Mouse (Mus musculus): ENCODE data around the gene Cap1. TPM values are rescaled to one million over a fixed set of nuclear protein-coding genes. Genes with fewer than 3 reads are reported as not detected.
A peak's percentile ranks its signal among the peaks of the same experiment; 100 is the strongest.

Gene Cap1
- polyA plus RNA-seq, 1 experiment from 2014 or later, result 79.3 TPM

DNA sequence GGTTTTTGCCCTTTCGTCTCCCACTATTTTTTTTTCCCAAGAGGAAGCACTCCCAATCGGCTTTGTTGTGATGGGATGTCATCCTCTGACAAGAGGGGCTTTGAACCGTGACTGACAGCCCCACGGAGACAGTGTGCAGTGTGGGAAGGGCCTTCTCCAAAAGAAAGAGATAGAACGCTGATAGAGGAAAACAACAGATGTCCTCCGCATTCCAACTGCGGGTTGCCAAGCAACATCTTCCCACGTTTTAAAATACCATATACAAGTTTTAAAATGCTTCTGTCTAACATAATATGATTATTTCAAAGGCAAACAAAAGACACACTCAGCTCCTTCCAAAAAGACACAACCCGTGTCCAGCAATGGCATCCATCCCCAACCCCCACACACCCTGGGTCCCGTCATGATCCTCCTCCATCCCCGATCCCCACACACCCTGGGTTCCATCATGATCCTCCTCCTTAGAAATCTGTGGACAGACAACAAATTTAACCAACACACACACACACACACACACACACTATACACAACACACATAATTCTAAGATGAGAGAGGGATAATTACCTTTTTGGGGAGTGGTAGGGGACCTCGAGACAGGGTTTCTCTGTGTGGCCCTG is 23.8 kb upstream of the Cap1 start:
- Histone ChIP-seq H3K4me1 (replicated peaks) (peaks cover 17% of the 10 kb centered on the region), H3K9me3 (0 out of 2 replicates have a peak, but pooled peaks cover 8% of the 10 kb centered on the region), H3K36me3 (no peaks in the 10 kb centered on the region), H3K4me3 (peak overlapping the region; percentile 18), H3K27me3 (ENCODE audit: insufficient read depth, poor library complexity, severe bottlenecking) (no peaks in the 10 kb centered on the region), H3K27ac (peak overlapping the region; percentile 84)
- DNase-seq (ENCODE audit: low spot score), result peak; percentile 70
- 20% methylated on average over 12 of the region's 12 CpGs for WGBS

DNA sequence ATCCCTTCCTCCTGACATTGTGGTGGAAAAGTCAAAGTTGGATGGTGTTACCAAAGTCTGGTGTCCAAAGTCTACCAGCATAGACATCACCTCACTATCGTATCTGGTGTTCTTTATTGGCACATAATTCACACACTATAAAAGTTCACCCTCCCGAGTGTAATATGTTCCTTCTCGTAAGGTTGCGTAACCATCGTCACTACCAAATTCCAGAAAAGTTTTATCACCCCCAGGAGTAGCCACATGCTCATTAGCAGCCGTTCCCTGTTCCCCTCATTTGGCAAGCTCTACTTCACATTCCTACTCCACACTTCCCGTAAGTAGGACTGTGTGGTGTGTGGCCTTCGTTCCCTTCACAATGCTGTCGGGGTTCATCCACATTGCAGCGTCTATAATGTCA is 19.5 kb upstream of the Cap1 start:
- Histone ChIP-seq H3K4me3 (no peak overlapping the region), H3K27me3 (ENCODE audit: insufficient read depth, poor library complexity, severe bottlenecking) (no peaks in the 10 kb centered on the region), H3K4me1 (replicated peaks) (peaks cover 17% of the 10 kb centered on the region), H3K27ac (no peak overlapping the region), H3K9me3 (0 out of 2 replicates have a peak, but pooled peaks cover 2% of the 10 kb centered on the region), H3K36me3 (no peaks in the 10 kb centered on the region)
- no peak for DNase-seq (ENCODE audit: low spot score)
- 93% methylated on average over 10 of the region's 10 CpGs for WGBS

DNA sequence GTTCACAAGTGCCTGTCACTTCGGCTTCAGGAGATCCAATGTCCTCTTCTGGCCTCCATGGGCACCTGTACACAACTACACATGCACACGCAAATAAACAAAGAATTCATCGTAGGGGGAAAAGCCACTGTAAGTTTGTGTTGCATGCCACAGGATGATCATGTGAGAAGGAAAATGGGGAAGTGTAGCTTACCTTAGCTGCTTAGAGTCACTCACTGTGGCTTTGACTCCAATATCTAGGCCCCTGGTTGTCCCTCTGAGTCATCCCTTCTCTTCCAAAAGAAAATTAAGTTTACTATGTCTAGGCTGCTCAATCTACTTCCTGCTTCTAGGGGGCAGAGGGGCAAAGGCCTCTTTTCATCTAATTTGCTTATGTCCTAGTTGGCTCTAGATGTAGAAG is 17.9 kb upstream of the Cap1 start:
- no peak overlapping the region for H3K27ac ChIP-seq
- WGBS, result 94% methylated on average over 3 of the region's 3 CpGs

DNA sequence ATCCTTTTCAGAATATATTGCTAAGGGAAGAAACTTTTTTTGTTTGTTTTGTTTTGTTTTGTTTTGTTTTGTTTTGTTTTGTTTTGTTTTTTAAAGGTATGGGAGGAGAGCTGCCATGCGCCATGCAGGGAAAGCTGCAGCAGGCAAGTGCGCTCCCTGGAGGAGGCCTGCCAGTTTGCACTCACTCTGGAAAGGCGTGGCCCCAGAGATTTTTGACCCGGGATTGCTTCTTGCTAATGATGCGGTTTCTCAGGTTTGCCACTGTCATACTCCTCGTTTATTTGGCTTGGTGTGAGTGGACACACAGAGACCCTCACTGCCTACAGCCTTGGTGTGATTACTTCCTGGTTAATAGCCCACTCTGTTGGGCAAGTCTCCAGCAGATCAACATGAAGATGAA is 16.3 kb upstream of the Cap1 start:
- Histone ChIP-seq H3K4me1 (replicated peaks) (no peaks in the 10 kb centered on the region), H3K36me3 (no peaks in the 10 kb centered on the region), H3K27me3 (ENCODE audit: insufficient read depth, poor library complexity, severe bottlenecking) (no peaks in the 10 kb centered on the region), H3K4me3 (no peak overlapping the region), H3K27ac (no peak overlapping the region), H3K9me3 (0 out of 2 replicates have a peak, but pooled peaks cover 2% of the 10 kb centered on the region)
- 32% methylated on average over 6 of the region's 6 CpGs for WGBS
- no peak for DNase-seq (ENCODE audit: low spot score)

More for the DNA sequence above, 17.9 kb upstream of the Cap1 start:
- H3K4me1 ChIP-seq (replicated peaks), result peaks cover 3% of the 10 kb centered on the region
- DNase-seq (ENCODE audit: low spot score), result no peak
- H3K9me3 ChIP-seq, result 0 out of 2 replicates have a peak, but pooled peaks cover 2% of the 10 kb centered on the region
- H3K36me3 ChIP-seq, result no peaks in the 10 kb centered on the region
- no peaks in the 10 kb centered on the region for H3K27me3 ChIP-seq (ENCODE audit: insufficient read depth, poor library complexity, severe bottlenecking)
- no peak overlapping the region for H3K4me3 ChIP-seq

DNA sequence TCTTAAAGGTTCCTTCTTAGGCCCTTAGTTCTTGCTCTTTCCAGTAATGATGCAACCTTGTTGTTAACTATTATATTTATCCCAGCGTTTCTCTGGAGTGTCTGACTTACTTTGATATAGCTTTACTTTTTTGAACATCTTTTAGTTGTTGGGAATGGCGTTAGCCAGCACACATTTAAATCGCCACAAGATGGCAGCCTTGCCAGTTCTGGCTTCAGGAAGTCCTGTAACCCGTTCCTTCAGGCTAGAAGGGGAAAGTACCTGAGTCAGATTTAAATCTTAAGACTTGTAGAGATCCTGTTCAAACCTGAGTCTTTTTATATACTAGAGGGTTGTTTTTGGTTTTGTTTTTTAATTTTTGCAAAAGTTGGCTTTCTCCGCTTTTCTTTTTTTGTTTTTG is 12.5 kb upstream of the Cap1 start:
- DNase-seq (ENCODE audit: low spot score), result peak; percentile 65
- 17% methylated on average over 5 of the region's 5 CpGs for WGBS

DNA sequence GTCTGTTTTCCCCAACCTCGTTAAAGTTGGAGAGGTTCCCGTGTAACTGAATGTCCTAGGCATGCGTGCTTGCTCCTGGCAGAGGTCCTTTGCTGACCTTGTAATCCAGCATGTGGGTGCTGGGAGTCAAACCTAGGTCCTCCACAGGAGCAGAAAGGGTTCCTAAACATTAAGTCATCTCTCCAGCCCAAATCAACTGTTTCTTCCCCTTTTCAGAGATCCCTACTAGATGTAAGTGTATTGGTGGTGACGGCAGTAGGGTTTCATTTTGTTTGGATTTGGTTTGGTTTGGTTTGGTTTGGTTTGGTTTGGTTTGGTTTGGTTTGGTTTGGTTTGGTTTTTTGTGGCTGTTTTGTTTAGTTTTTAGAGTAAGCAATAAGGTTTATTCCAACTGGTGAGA is 11.9 kb upstream of the Cap1 start:
- H3K36me3 ChIP-seq, result no peaks in the 10 kb centered on the region
- H3K27ac ChIP-seq, result no peak overlapping the region
- WGBS, result 87% methylated on average over 4 of the region's 4 CpGs
- DNase-seq (ENCODE audit: low spot score), result no peak
- H3K9me3 ChIP-seq, result no peaks in the 10 kb centered on the region
- H3K4me3 ChIP-seq, result no peak overlapping the region
- no peaks in the 10 kb centered on the region for H3K4me1 ChIP-seq (replicated peaks)
- H3K27me3 ChIP-seq (ENCODE audit: insufficient read depth, poor library complexity, severe bottlenecking), result no peaks in the 10 kb centered on the region

More for the DNA sequence above, 12.5 kb upstream of the Cap1 start:
- Histone ChIP-seq H3K4me1 (replicated peaks) (no peaks in the 10 kb centered on the region), H3K9me3 (no peaks in the 10 kb centered on the region), H3K27me3 (ENCODE audit: insufficient read depth, poor library complexity, severe bottlenecking) (no peaks in the 10 kb centered on the region), H3K27ac (no peak overlapping the region), H3K4me3 (no peak overlapping the region), H3K36me3 (no peaks in the 10 kb centered on the region)

DNA sequence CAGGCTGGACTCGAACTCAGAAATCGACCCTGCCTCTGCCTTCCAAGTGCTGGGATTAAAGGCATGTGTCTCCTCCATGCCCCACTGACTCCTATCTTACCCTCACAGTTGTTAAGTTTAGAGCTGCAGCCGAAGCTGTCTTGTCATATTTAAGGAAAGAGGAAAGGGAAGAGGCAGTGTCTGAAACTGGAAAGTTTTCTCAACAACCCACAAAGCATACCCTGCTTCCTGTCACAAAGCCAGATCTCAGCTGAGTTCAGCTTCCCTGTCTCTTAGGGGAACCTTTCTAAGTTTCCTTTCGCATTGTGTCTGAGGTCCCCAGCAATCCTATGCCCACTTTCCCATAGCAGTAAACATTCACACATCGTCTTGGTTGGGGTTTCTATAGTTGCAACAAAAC is 6.3 kb upstream of the Cap1 start:
- DNase-seq (ENCODE audit: low spot score), result no peak
- Histone ChIP-seq H3K4me3 (no peak overlapping the region), H3K36me3 (no peaks in the 10 kb centered on the region), H3K9me3 (no peaks in the 10 kb centered on the region), H3K4me1 (replicated peaks) (peaks cover 15% of the 10 kb centered on the region), H3K27ac (peak overlapping the region; percentile 51), H3K27me3 (ENCODE audit: insufficient read depth, poor library complexity, severe bottlenecking) (no peaks in the 10 kb centered on the region)
- 72% methylated on average over 5 of the region's 5 CpGs for WGBS

DNA sequence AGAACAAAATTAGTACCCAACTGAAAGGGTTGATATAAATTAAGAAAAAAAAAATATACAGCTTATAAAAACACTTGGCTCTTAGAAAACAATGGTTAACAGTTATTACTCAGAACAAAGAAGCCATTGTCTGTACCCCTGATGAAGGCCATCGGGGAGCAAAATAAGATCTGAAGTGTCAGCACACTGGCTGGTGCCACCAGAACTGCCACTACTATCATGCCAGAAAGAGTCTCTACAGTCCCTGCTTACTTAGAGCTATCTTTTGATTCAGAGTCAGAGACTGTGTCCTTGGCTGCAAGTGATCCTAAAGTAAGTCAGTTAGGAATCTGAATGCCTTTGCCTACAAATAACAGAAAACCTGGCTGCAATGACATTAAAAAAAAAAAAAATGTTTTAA is 5.7 kb upstream of the Cap1 start:
- H3K36me3 ChIP-seq, result no peaks in the 10 kb centered on the region
- no peaks in the 10 kb centered on the region for H3K27me3 ChIP-seq (ENCODE audit: insufficient read depth, poor library complexity, severe bottlenecking)
- DNase-seq (ENCODE audit: low spot score), result no peak
- H3K4me1 ChIP-seq (replicated peaks), result peaks cover 20% of the 10 kb centered on the region
- H3K9me3 ChIP-seq, result no peaks in the 10 kb centered on the region
- no peak overlapping the region for H3K4me3 ChIP-seq
- WGBS, result 23% methylated on average over 1 of the region's 1 CpGs
- peak overlapping the region; percentile 83; the same call in 1 of the 2 replicates for H3K27ac ChIP-seq

DNA sequence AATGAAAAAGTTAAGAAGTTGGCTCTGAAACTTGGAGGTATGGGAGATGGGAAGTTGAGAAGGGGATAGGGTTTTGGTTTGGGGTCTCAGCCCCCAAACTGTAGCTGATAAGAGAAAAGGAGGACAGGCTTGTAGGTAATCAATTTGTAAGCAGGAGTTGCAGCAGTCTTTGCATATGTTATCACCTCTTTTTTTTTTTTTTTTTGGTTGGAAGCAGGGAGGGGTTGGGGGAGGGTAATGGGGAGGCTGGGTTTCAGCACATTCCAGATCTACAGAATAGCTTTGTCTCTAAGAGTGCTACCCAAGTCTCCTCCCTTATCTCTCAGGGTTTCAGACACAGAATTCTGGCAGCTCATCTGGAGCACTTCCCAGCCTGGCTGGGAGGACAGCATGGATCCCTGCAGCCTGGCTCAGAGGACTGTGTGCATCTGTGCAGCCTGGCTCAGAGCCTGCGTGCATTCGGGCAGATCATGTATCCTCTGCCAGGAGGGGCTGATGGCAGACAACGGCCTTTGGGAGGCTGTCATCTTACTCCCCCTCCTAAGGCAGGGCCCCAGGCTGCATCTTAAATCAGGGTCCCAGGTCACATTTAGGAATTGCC is 5.1 kb upstream of the Cap1 start:
- 9% methylated on average over 3 of the region's 3 CpGs for WGBS
- no peaks in the 10 kb centered on the region for H3K36me3 ChIP-seq
- peaks cover 22% of the 10 kb centered on the region for H3K4me1 ChIP-seq (replicated peaks)
- DNase-seq (ENCODE audit: low spot score), result peak; percentile 54
- no peaks in the 10 kb centered on the region for H3K9me3 ChIP-seq
- H3K27ac ChIP-seq, result peak overlapping the region; percentile 83
- peak overlapping the region; percentile 18 for H3K4me3 ChIP-seq
- H3K27me3 ChIP-seq (ENCODE audit: insufficient read depth, poor library complexity, severe bottlenecking), result no peaks in the 10 kb centered on the region

DNA sequence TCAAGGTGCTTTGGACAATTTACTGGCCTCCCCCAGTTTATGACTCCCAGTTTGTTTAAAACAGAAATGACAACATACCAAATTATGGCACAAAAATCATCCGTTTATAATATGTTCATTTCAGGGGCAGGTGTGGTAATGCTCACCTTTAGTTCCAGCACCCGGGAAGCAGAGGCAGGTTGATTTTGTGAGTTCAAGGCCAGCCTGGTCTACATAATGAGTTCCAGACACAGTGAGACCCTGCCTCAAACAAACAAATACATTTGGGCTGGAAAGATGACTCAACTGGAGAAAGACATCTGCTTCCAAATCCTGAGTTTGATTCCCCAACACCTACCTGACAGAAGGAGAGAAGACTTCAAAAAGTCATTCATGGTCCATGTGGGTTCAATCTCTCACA is 1.5 kb upstream of the Cap1 start:
- no peaks in the 10 kb centered on the region for H3K27me3 ChIP-seq (ENCODE audit: insufficient read depth, poor library complexity, severe bottlenecking)
- no peaks in the 10 kb centered on the region for H3K9me3 ChIP-seq
- H3K4me3 ChIP-seq, result peak overlapping the region; percentile 68; the same call in 1 of the 2 replicates
- 0 out of 2 replicates have a peak, but pooled peaks cover 3% of the 10 kb centered on the region for H3K36me3 ChIP-seq
- H3K4me1 ChIP-seq (replicated peaks), result peaks cover 42% of the 10 kb centered on the region
- peak overlapping the region; percentile 96 for H3K27ac ChIP-seq
- WGBS, result 75% methylated on average over 2 of the region's 2 CpGs
- DNase-seq (ENCODE audit: low spot score), result no peak

DNA sequence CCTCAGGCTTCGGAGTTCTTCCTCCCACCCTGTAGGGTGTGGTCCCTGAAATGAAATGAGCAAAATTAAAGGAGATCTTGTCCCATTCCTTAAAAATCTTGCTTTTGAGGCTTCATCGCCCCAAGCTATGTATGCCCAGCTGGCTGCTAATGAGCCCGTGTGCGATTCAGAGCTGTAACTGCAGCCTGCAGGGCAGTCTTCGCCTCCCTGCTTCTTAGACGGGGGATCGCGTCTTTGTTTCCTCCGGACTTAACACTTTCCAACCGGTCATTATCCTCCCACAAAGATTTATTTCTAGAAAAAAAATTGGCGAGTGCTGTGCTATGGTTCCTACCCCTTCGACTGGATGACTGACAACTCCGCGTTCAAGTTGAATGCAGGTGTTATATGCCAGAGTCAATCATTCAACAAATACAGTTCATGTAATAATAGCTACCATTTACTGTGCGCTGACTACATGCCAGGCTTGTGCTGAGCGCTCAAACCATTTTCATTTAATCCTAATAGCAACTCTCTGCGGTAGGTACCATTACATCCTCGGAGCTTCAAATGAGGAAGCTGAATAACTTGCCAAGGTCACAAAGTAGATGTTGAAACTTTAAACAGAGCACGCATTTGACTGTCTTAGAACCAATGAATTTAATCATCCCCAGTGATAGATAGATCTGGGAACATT is 861 bp upstream of the Cap1 start:
- Histone ChIP-seq H3K27me3 (ENCODE audit: insufficient read depth, poor library complexity, severe bottlenecking) (no peaks in the 10 kb centered on the region), H3K4me1 (replicated peaks) (peaks cover 48% of the 10 kb centered on the region)

DNA sequence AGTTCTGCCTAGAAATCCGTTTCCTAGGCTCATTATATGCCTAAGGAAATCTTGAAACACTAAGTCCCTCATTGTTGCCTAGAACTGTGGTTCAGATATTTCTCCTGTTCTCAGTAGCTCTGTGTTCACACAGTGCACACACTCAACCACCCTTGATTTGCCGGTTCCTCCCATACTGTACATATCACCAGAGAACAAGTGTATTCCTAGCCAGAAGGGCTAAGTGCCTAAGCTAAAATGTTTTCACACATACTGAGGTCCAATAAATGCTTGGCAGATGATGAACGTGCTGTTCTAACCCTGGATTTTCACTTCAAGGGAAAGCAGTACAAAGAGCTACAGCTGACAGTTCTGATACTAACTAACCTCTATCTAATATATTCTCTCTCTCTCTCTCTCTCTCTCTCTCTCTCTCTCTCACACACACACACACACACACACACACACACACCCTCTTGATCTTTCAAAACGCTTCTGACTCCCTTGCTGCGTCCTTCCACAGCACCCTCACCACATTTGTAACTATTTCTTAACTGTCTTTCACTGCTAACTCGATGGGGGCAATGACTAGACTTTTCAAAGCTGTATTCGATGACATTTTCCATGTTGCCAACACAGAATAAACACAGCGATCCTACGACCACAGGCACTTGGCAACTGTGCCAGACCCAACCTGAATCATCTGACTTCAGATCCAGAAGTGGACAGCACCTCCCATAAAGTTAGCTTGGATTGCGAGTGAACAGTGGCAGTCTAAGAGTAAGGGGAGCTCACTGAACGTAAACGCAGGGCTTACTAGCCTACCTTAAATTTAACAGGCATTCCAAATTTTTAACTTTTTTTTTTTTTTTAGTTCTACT is 1.1 kb downstream of the Cap1 start:
- H3K9me3 ChIP-seq, result no peaks in the 10 kb centered on the region
- DNase-seq (ENCODE audit: low spot score), result no peak
- peak overlapping the region; percentile 96; the same call in 1 of the 2 replicates for H3K27ac ChIP-seq
- H3K4me1 ChIP-seq (replicated peaks), result peaks cover 36% of the 10 kb centered on the region
- H3K36me3 ChIP-seq, result 0 out of 2 replicates have a peak, but pooled peaks cover 4% of the 10 kb centered on the region
- peak overlapping the region; percentile 68 for H3K4me3 ChIP-seq
- no peaks in the 10 kb centered on the region for H3K27me3 ChIP-seq (ENCODE audit: insufficient read depth, poor library complexity, severe bottlenecking)
- 56% methylated on average over 12 of the region's 12 CpGs for WGBS

More for the DNA sequence above, 861 bp upstream of the Cap1 start:
- no peak for DNase-seq (ENCODE audit: low spot score)
- 7% methylated on average over 19 of the region's 19 CpGs for WGBS
- H3K9me3 ChIP-seq, result no peaks in the 10 kb centered on the region
- H3K36me3 ChIP-seq, result 0 out of 2 replicates have a peak, but pooled peaks cover 4% of the 10 kb centered on the region
- H3K4me3 ChIP-seq, result peak overlapping the region; percentile 68
- peak overlapping the region; percentile 96 for H3K27ac ChIP-seq
